Mouse (Mus musculus) liver, postnatal 0 days (tissue): Measurements from ENCODE around the gene Kdm7a. TPM values are rescaled to one million over a fixed set of nuclear protein-coding genes. Genes with fewer than 3 reads are reported as not detected.
A peak's percentile ranks its signal among the peaks of the same experiment; 100 is the strongest.

Source experiments
- ATAC-seq: fragments of 200-750 bp; cut with Nextera tagmentation; 2 replicates; pipeline ENCODE4 v1.8.0; 2017; ENCODE audit warnings: mild to moderate bottlenecking, moderate library complexity
- DNase-seq: peaks from one replicate; pipeline ENCODE4 v3.0.0-alpha.2; 2016
- H3K27ac ChIP-seq: fragments of 300-500 bp; sonication (generic); 2 replicates; pipeline ENCODE4 v1.5.1; 2014; ENCODE audit warnings: antibody characterized with exemption, moderate library complexity, mild to moderate bottlenecking, low read depth
- H3K27me3 ChIP-seq: fragments of 300-500 bp; sonication (generic); 2 replicates; pipeline ENCODE4 v1.6.1; 2014; ENCODE audit warnings: low read length, control low read depth, mixed read lengths; ENCODE audit not compliant: insufficient read depth
- H3K36me3 ChIP-seq: fragments of 300-500 bp; sonication (generic); replicated peaks from 2 replicates; pipeline ENCODE4 v1.6.1; 2014; ENCODE audit warnings: mild to moderate bottlenecking, control low read depth, low read length, moderate library complexity, mixed read lengths; ENCODE audit not compliant: insufficient read depth
- H3K4me1 ChIP-seq: fragments of 300-500 bp; sonication (generic); 2 replicates; pipeline ENCODE4 v1.6.1; 2014; ENCODE audit warnings: antibody characterized with exemption, mild to moderate bottlenecking, control low read depth; ENCODE audit not compliant: insufficient read depth
- H3K4me2 ChIP-seq: fragments of 300-500 bp; sonication (generic); 2 replicates; pipeline ENCODE4 v1.6.1; 2014; ENCODE audit warnings: low read depth, mild to moderate bottlenecking, low read length, moderate library complexity, mixed read lengths
- H3K4me3 ChIP-seq: fragments of 300-500 bp; sonication (generic); 2 replicates; pipeline ENCODE4 v1.5.1; 2014; ENCODE audit warnings: low read depth, low read length
- H3K9ac ChIP-seq: fragments of 300-500 bp; sonication (generic); replicated peaks from 2 replicates; pipeline ENCODE4 v1.6.1; 2014; ENCODE audit warnings: mild to moderate bottlenecking, moderate library complexity
- H3K9me3 ChIP-seq: fragments of 300-500 bp; sonication (generic); 2 replicates; pipeline ENCODE4 v1.6.1; 2016; ENCODE audit warnings: mild to moderate bottlenecking, control low read depth, low read length, mixed read lengths
- CTCF ChIP-seq: sonication (generic); IDR thresholded peaks from 2 replicates; pipeline ENCODE4 v1.5.1; 2016; ENCODE audit warnings: antibody characterized with exemption, low read depth
- EP300 ChIP-seq: IDR thresholded peaks from 2 replicates; pipeline ENCODE4 v1.6.1; 2016; ENCODE audit warnings: antibody characterized with exemption, low read depth, mild to moderate bottlenecking
- WGBS: fragments of 180-500 bp; shearing (Covaris S2); extraction: QIAGEN DNeasy Blood & Tissue Kit; methylation state at CpG from one replicate; pipeline ENCODE4 v1.1.7; 2014; ENCODE audit not compliant: insufficient replicate concordance; 5-methylcytosine and 5-hydroxymethylcytosine counted together
- polyA plus RNA-seq: library from polyadenylated mRNA; unstranded; fragments of >200 nt; fragmentation: Nextera tagmentation; extraction: Ambion mirVana; gene quantifications from 2 replicates; pipeline ENCODE4 v1.2.1, GENCODE M21; 2015

The Kdm7a gene
- polyA plus RNA-seq, 1 experiment from 2014 or later: 4.2 TPM

DNA sequence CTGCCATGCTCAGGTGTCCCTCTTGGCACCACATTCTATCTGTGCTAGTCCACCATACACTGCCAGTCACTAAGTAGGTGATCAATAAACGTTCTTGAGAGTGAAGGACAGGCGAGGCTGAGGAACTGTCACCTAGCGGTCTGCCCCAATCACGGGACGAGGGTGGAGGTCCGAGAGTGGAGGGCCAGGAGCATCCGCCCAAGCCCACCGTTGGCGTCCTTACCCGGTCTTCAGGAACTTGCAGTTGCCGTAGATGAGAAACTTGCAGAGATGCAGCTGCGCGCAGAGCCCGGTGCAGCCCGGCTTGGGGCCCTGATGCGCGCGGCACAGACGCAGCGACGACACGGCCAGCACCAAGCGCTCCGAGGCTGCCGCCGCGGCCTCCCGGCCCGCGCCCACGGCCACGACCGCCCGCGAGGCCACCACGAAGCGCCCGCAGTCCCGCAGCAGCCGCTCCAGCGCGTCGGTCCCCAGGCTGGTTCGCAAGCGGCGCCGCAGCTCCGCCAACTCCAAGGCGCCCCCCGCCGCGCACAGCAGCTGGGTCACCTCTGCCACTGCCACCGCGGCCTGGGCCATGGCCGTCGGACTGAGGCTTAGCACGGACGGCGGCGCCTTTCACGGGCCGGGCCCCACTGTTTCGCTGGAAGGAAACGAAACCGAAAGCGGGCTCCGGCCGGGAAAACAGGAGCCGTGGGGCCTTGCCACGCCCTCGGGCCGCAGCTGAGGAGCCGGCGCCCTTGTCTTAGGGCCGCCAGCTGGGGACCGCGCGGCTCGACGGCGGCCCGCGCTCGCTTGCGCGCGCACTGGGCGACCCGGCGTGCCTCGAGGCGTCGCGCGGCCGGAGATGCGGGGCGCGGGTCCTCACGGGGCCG lies 88.8 kb downstream of the Kdm7a start, which contains the start of gene Parp12:
Parp12 (minus strand) TSS at position 766 of the 872 bp plus-strand sequence.
- Histone ChIP-seq H3K4me2 (peak within 1 kb of the TSS; percentile 75), H3K9ac (peak within 1 kb of the TSS; percentile 86), H3K4me3 (peak within 1 kb of the TSS; percentile 88), H3K36me3 (0 out of 2 replicates have a peak, but pooled peaks cover 2% of the 10 kb centered on the region), H3K9me3 (no peaks in the 10 kb centered on the region), H3K4me1 (peaks cover 25% of the 10 kb centered on the region), H3K27ac (peak within 1 kb of the TSS; percentile 91), H3K27me3 (no peaks in the 10 kb centered on the region; the same call in 1 of the 2 replicates)
- peak; percentile 90 for ATAC-seq
- peak; percentile 88 for DNase-seq
- TF ChIP-seq EP300 (no peak), CTCF (no peak)
- 3% methylated on average over 98 of the region's 101 CpGs for WGBS

DNA sequence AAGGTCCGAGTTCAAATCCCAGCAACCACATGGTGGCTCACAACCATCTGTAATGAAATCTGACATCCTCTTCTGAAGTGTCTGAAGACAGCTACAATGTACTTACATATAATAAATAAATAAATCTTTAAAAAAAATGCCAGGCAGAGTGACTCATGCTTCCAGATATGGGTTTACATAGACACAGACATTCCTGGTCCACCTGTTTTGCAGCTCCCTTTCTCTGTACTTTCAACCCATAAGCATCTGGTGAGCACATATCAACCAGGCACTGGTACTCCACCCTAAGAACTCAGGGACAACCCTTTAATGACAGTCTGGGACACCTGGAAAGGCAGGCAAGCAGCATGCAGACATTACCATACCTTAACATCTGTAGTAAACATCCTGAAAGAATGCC lies 91.2 kb downstream of the Kdm7a start:
- TF ChIP-seq EP300 (no peak), CTCF (no peak)
- H3K36me3 ChIP-seq: 0 out of 2 replicates have a peak, but pooled peaks cover 3% of the 10 kb centered on the region
- ATAC-seq: no peak
- H3K27me3 ChIP-seq: no peaks in the 10 kb centered on the region; the same call in 1 of the 2 replicates
- no peaks in the 10 kb centered on the region for H3K9me3 ChIP-seq
- no peak overlapping the region for H3K4me3 ChIP-seq
- H3K4me2 ChIP-seq: peak overlapping the region; percentile 75; the same call in 1 of the 2 replicates
- 79% methylated on average over 1 of the region's 1 CpGs for WGBS
- DNase-seq: no peak
- peaks cover 28% of the 10 kb centered on the region for H3K4me1 ChIP-seq
- H3K9ac ChIP-seq: no peak overlapping the region
- no peak overlapping the region for H3K27ac ChIP-seq

DNA sequence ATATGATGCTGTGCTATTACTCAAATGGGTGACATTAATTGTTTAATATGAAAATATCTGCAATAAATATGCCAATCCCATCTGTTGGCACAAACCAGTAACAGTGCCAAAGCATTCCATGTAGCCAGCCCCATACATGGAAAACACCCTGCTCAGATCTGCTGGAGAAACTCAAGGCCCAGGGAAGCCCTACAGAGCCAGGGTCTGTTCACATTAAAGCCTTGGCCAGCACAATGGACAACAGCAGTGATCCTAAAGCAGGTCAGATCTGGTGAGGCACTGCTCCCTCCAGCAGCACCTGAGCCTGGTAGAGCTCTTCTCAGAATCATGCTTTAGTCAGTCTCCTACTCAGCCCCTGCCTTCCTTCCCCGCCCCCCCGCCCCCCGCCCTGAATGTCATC lies 93.4 kb downstream of the Kdm7a start:
- H3K9ac ChIP-seq: no peak overlapping the region
- ATAC-seq (no peak), DNase-seq (no peak)
- H3K4me1 ChIP-seq: peaks cover 23% of the 10 kb centered on the region
- no peaks in the 10 kb centered on the region for H3K27me3 ChIP-seq
- no peak overlapping the region for H3K27ac ChIP-seq
- no peak overlapping the region for H3K4me2 ChIP-seq
- TF ChIP-seq CTCF (no peak), EP300 (no peak)
- H3K4me3 ChIP-seq: no peak overlapping the region
- 83% methylated on average over 3 of the region's 3 CpGs for WGBS
- no peaks in the 10 kb centered on the region for H3K9me3 ChIP-seq
- H3K36me3 ChIP-seq: peaks cover 6% of the 10 kb centered on the region; the same call in 1 of the 2 replicates

DNA sequence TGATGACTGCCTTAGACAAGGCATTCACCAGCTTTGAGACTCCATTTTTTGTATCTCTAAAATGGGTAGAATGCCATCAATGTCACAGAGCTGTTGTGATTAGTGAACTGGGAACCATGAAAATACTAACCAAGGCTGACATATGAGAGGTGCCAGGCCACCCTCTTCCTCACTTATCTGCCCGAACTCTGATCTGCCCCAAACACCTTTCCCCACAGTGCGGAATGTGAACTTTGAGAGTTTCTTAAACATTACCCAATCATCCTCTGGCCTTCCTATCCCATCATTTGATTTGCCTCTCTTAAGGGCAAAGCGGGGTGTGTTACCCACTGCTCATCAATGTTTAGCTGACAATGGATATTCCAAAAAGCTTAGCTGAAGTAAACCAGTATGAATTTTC lies 93.9 kb downstream of the Kdm7a start:
- peaks cover 6% of the 10 kb centered on the region; the same call in 1 of the 2 replicates for H3K36me3 ChIP-seq
- 61% methylated on average over 3 of the region's 3 CpGs for WGBS
- H3K9me3 ChIP-seq: no peaks in the 10 kb centered on the region
- TF ChIP-seq EP300 (no peak), CTCF (no peak)
- H3K4me3 ChIP-seq: no peak overlapping the region
- no peaks in the 10 kb centered on the region for H3K27me3 ChIP-seq
- peaks cover 23% of the 10 kb centered on the region for H3K4me1 ChIP-seq
- 0 out of 2 replicates have a peak overlapping the region, but pooled peaks have one; percentile 29 for H3K27ac ChIP-seq
- H3K4me2 ChIP-seq: no peak overlapping the region
- no peak overlapping the region for H3K9ac ChIP-seq
- ATAC-seq (peak; percentile 72), DNase-seq (no peak)

DNA sequence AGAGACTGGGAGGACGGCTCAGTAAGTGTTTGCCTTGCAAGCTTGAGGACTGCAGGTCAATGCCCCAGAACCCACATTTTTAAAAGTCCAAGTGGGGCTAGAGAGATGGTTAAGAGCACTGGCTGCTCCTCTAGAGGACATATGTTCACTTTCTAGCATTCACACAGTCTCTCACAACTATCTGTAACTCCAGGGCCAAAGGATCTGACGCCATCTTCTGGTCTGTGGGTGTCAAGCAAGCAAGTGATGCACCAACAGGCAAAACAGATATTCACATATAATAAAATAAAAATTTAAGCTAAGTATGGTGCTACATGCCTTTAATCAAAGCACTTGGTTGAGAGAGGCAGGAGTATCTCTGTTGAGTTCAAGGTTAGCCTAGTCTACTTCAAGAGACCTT lies 99.8 kb downstream of the Kdm7a start:
- DNase-seq (no peak), ATAC-seq (no peak)
- WGBS: 59% methylated on average over 2 of the region's 2 CpGs
- TF ChIP-seq CTCF: peak; percentile 50
- no peak for TF ChIP-seq EP300
- Histone ChIP-seq H3K4me2 (no peak overlapping the region), H3K27me3 (no peaks in the 10 kb centered on the region), H3K27ac (no peak overlapping the region), H3K9ac (no peak overlapping the region), H3K36me3 (peaks cover 24% of the 10 kb centered on the region; the same call in 1 of the 2 replicates), H3K4me1 (no peaks in the 10 kb centered on the region), H3K9me3 (no peaks in the 10 kb centered on the region), H3K4me3 (no peak overlapping the region)

DNA sequence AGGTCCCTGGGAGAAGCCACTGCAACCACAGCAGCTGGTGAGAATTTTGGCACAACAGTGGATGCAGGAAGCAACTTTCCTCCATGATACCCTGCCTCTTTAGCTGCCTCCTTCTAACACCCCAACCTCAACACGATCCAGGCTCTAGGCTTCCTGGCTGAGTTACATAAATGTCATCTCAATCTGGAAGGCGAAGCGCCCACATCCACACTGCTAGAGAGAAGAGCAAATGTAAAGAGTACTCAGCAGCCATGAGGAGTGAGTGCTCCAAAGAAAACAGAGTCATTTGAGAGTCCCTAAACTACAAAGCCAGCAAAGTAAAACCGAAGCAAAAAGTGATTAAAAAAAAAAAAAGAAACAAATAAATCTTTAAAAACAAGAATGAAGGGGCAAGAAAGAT lies 102.0 kb downstream of the Kdm7a start:
- ATAC-seq: no peak
- Histone ChIP-seq H3K4me1 (no peaks in the 10 kb centered on the region), H3K36me3 (peaks cover 23% of the 10 kb centered on the region; the same call in 1 of the 2 replicates), H3K4me3 (no peak overlapping the region), H3K9me3 (no peaks in the 10 kb centered on the region), H3K9ac (no peak overlapping the region), H3K4me2 (no peak overlapping the region), H3K27me3 (no peaks in the 10 kb centered on the region), H3K27ac (no peak overlapping the region)
- 71% methylated on average over 4 of the region's 4 CpGs for WGBS
- no peak for DNase-seq
- TF ChIP-seq CTCF (no peak), EP300 (no peak)

Other genes with a start within 250 kb of the Kdm7a start
- gene Parp12, start 88.4 kb downstream of the Kdm7a start, polyA plus RNA-seq: 6.9 and 7.9 TPM in 2 replicates
- 13.9 and 16.0 TPM in 2 replicates for gene Slc37a3, start 170.9 kb upstream of the Kdm7a start, polyA plus RNA-seq
- 0.95 and 1.1 TPM in 2 replicates for gene Rab19, start 174.4 kb upstream of the Kdm7a start, polyA plus RNA-seq
- 154 and 170 TPM in 2 replicates for gene Mkrn1, start 213.7 kb upstream of the Kdm7a start, polyA plus RNA-seq